Mouse (Mus musculus): ENCODE measurements around the gene Gm10959.
"Not testable (repeated sequence)": the region's sequence is repeated elsewhere in the genome, so short reads cannot be mapped to it uniquely, and the experiment has no call there.

Gene Gm10959

GRCm38 (mm10) chr3:122919260-122919659 lies at the start of gene Gm10959:
Gene Gm10959 (minus strand): TSS chr3:122919360.
- no peak for DNase-seq

- no peak for DNase-seq
These were observed 49.2 kb upstream of the Gm10959 start for GRCm38 (mm10) chr3:122968391-122968790.

GRCm38 (mm10) chr3:122964301-122964700 lies 45.1 kb upstream of the Gm10959 start:
- DNase-seq, result no peak

GRCm38 (mm10) chr3:122950129-122950528 lies 31.0 kb upstream of the Gm10959 start:
- no peak for DNase-seq

GRCm38 (mm10) chr3:122943387-122943890 lies 24.3 kb upstream of the Gm10959 start:
- DNase-seq, result no peak

GRCm38 (mm10) chr3:122939215-122939614 lies 20.1 kb upstream of the Gm10959 start:
- no peak for DNase-seq

GRCm38 (mm10) chr3:122937176-122937575 lies 18.0 kb upstream of the Gm10959 start:
- not testable (repeated sequence) for DNase-seq

- DNase-seq, result no peak
These were observed 13.3 kb upstream of the Gm10959 start for GRCm38 (mm10) chr3:122932466-122932865.

- no peak for DNase-seq
These were observed 10.6 kb upstream of the Gm10959 start for GRCm38 (mm10) chr3:122929723-122930122.

GRCm38 (mm10) chr3:122924009-122924914 lies 5.1 kb upstream of the Gm10959 start, which contains the start of gene 1810037I17Rik:
Gene 1810037I17Rik (plus strand): TSS chr3:122924203.
- peak; percentile 96 to 97 for DNase-seq

- no peak for DNase-seq
These were observed 4.0 kb upstream of the Gm10959 start for GRCm38 (mm10) chr3:122923147-122923546.

GRCm38 (mm10) chr3:122921676-122922527 lies 2.7 kb upstream of the Gm10959 start:
- DNase-seq, result no peak

GRCm38 (mm10) chr3:122920572-122921435 lies 1.6 kb upstream of the Gm10959 start:
- no peak for DNase-seq

GRCm38 (mm10) chr3:122918672-122919071 lies 488 bp downstream of the Gm10959 start:
- no peak for DNase-seq

- no peak for DNase-seq
These were observed 2.9 kb downstream of the Gm10959 start for GRCm38 (mm10) chr3:122916191-122916680.

GRCm38 (mm10) chr3:122915493-122915892 lies 3.7 kb downstream of the Gm10959 start:
- DNase-seq, result no peak

- DNase-seq, result no peak
These were observed 11.3 kb downstream of the Gm10959 start for GRCm38 (mm10) chr3:122907841-122908240.

- DNase-seq, result peak in 1 of 2 experiments; percentile 8
These were observed 15.3 kb downstream of the Gm10959 start for GRCm38 (mm10) chr3:122903746-122904433.

GRCm38 (mm10) chr3:122898254-122898653 lies 20.9 kb downstream of the Gm10959 start:
- DNase-seq, result no peak

- no peak for DNase-seq
These were observed 23.9 kb downstream of the Gm10959 start for GRCm38 (mm10) chr3:122895189-122895731.

- no peak for DNase-seq
These were observed 24.4 kb downstream of the Gm10959 start, which contains the start of gene Fabp2 for GRCm38 (mm10) chr3:122894772-122895171. Gene Fabp2 (plus strand): TSS chr3:122895072.

Data from thymus, postnatal 36 days (tissue).